Mouse (Mus musculus) liver, adult 2 months (tissue): ENCODE data around the gene Nbl1.

Source experiments
- CTCF ChIP-seq: fragments of 200-500 bp; IDR thresholded peaks from 2 replicates; pipeline ENCODE4 v1.5.1; 2011; ENCODE audit warnings: low read depth, low read length, control low read depth
- POLR2A ChIP-seq: fragments of 200-500 bp; IDR thresholded peaks from 2 replicates; pipeline ENCODE4 v1.6.1; 2011; ENCODE audit warnings: low read length, control low read depth; ENCODE audit not compliant: insufficient read depth; ENCODE audit errors: extremely low read depth

- TF ChIP-seq POLR2A (no peak), CTCF (no peak)
Observed at GRCm38 (mm10) chr4:139088982-139089671, 3.7 kb downstream of the Nbl1 start.
